Mouse (Mus musculus): ENCODE measurements at regions not wholly inside any gene's neighbourhood (a gene's known extent, or its start where the extent isn't known, plus 50 kb on each side); places are given as distances from the start of the nearest gene placed in this dataset.

DNA sequence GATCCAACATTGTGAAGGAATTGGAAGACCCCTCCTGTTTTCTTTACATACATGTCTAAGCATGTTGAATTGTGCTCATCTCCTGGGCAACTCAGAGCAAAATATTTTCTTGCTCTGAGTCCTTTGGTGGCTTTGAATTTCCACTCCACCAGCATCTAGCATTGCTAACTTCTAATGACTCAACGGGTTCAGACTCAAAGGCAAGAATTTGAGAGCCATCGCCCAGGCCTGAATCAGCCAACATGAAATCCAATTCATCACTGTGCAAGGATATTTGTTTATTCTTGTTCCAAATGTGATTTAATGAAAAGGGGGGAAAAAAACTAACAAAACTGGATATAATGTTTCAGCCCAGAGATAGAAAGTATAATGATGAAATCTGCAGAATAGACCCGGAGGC, 121.9 kb upstream of the Phactr1 start:
- no peak for TF ChIP-seq CTCF (IDR thresholded peaks at IDR 0.05; ENCODE audit: control insufficient read depth, insufficient read depth, low read length)
- TF ChIP-seq POLR2A (IDR thresholded peaks at IDR 0.05; ENCODE audit: borderline replicate concordance, control insufficient read depth, low read depth, low read length), result no peak
